Mouse (Mus musculus): ENCODE measurements around the gene Bag3. TPM values are rescaled to one million over a fixed set of nuclear protein-coding genes. Genes with fewer than 3 reads are reported as not detected.

Bag3 gene
- 24.0 and 26.3 TPM in 2 replicates for polyA plus RNA-seq (2015; fragmentation: Nextera tagmentation; extraction: Ambion mirVana)

DNA sequence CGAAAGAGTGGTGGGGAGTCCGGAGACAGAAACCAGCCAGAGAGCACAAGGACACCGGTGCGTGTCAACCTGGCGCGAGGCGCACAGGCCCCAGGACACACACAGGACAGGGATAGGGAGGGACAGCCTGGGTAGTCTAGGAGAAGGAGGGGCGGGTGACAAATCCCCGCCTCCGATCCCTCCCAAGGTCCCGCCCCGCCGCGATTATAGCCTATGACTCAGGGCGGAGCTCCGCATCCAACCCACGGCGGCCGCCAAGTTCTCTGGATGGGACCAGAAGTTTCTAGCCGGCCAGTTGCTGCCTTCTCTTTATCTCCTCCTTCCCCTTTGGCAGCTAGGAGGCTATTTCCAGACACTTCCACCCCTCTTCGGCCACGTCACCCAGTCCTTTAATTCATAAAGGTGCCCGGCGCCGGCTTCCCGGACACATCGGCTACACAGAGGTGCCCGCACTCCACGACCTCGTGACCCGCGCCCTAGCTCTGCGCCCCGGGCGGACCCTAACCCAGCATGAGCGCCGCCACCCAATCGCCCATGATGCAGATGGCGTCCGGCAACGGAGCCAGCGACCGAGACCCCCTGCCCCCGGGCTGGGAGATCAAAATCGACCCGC lies at the start of gene Bag3:
Bag3 (plus strand) TSS at position 268 of the 613 bp plus-strand sequence.
- H3K4me3 ChIP-seq (ENCODE audit: low read length): peak within 1 kb of the TSS; percentile 90
- no peaks in the 10 kb centered on the region for H3K9me3 ChIP-seq (ENCODE audit: control insufficient read depth, low read length)
- H3K36me3 ChIP-seq (ENCODE audit: control insufficient read depth, insufficient read depth, low read length): no peaks in the 10 kb centered on the region
- peak within 1 kb of the TSS; percentile 80 for H3K4me2 ChIP-seq (ENCODE audit: low read depth, low read length)
- no peaks in the 10 kb centered on the region for H3K27me3 ChIP-seq (ENCODE audit: control insufficient read depth, insufficient read depth, low read depth, low read length)
- ATAC-seq (ENCODE audit: low read depth): peak; percentile 98
- H3K4me1 ChIP-seq (replicated peaks; ENCODE audit: control insufficient read depth, insufficient read depth, low read length): peaks cover 17% of the 10 kb centered on the region
- peak within 1 kb of the TSS; percentile 96 for H3K9ac ChIP-seq (ENCODE audit: low read length)
- under 1% methylated on average over 45 of the region's 46 CpGs for WGBS
- peak within 1 kb of the TSS; percentile 98 for H3K27ac ChIP-seq (ENCODE audit: low read length)

DNA sequence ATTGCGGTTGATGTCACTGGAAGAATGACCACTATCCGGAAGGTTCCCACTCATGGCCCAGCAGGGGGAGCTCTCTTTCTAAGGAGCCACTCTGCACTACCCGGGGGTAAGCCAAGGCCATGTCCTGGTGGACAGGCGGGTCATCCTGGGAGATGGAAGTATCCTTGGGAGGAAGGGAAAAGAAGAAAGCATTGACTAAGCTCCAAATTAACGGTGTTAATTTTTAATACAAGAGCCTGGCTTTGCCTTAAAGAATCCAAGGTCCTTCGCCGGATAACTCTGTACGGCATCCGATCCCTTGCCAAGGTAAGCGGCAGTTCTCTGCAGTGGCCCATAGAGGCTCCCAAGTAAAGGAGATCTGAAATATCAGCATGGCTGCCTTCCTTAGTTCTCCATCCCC lies 49.1 kb upstream of the Bag3 start:
- 48% methylated on average over 10 of the region's 10 CpGs for WGBS
- Histone ChIP-seq H3K4me1 (replicated peaks; ENCODE audit: control insufficient read depth, insufficient read depth, low read length) (0 out of 2 replicates have a peak, but pooled peaks cover 2% of the 10 kb centered on the region), H3K4me3 (ENCODE audit: low read length) (no peak overlapping the region), H3K4me2 (ENCODE audit: low read depth, low read length) (peak overlapping the region; percentile 21; the same call in 1 of the 2 replicates), H3K27ac (ENCODE audit: low read length) (no peak overlapping the region), H3K9ac (ENCODE audit: low read length) (no peak overlapping the region), H3K36me3 (ENCODE audit: control insufficient read depth, insufficient read depth, low read length) (no peaks in the 10 kb centered on the region), H3K9me3 (ENCODE audit: control insufficient read depth, low read length) (no peaks in the 10 kb centered on the region), H3K27me3 (ENCODE audit: control insufficient read depth, insufficient read depth, low read depth, low read length) (no peaks in the 10 kb centered on the region)
- peak; percentile 74 for ATAC-seq (ENCODE audit: low read depth)

DNA sequence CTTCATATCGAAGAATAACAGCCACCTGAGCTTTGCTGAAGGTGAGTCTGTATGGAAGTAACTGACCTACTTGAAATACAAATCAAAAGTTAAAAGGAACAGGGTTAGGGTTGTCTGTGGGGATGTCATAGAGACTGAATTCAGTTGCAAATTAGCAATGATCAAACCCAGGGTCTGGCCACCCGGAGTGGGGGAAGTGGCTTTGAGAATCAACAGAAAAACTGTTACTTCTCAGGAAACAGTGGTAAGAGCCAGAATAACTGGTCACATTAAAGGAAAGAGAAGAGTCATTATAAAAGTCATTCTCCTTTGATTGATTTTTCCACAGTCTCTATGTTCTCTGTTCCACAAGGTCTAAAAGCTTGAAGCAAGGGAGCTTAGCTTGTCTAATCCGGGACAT lies 34.4 kb upstream of the Bag3 start:
- H3K36me3 ChIP-seq (ENCODE audit: control insufficient read depth, insufficient read depth, low read length): no peaks in the 10 kb centered on the region
- 97% methylated on average over 3 of the region's 3 CpGs for WGBS
- no peak for ATAC-seq (ENCODE audit: low read depth)
- no peaks in the 10 kb centered on the region for H3K4me1 ChIP-seq (replicated peaks; ENCODE audit: control insufficient read depth, insufficient read depth, low read length)
- H3K4me2 ChIP-seq (ENCODE audit: low read depth, low read length): no peak overlapping the region
- no peaks in the 10 kb centered on the region for H3K27me3 ChIP-seq (ENCODE audit: control insufficient read depth, insufficient read depth, low read depth, low read length)
- no peak overlapping the region for H3K9ac ChIP-seq (ENCODE audit: low read length)
- H3K27ac ChIP-seq (ENCODE audit: low read length): no peak overlapping the region
- no peak overlapping the region for H3K4me3 ChIP-seq (ENCODE audit: low read length)
- H3K9me3 ChIP-seq (ENCODE audit: control insufficient read depth, low read length): peaks cover 9% of the 10 kb centered on the region; the same call in 1 of the 2 replicates

DNA sequence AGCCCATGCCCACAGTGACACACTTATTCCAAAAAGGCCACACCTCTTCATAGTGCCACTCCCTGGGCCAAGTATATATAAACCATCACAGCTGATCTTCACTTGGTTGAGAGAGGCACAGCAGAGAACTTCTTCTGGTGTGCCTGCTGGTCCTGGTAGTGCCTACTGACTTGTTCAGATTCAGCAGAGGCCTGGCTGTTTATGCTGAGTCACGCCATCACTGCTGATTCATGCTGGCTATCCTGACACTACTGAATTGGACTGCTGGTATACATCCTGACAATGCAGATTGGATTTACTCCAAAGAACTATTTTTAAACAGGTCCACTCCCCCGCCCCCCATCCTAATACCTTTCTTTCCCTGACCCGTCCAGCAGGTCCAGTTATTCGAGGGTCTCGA lies 28.9 kb upstream of the Bag3 start:
- ATAC-seq (ENCODE audit: low read depth): no peak
- Histone ChIP-seq H3K4me2 (ENCODE audit: low read depth, low read length) (no peak overlapping the region), H3K9ac (ENCODE audit: low read length) (no peak overlapping the region), H3K9me3 (ENCODE audit: control insufficient read depth, low read length) (no peaks in the 10 kb centered on the region), H3K27ac (ENCODE audit: low read length) (no peak overlapping the region), H3K27me3 (ENCODE audit: control insufficient read depth, insufficient read depth, low read depth, low read length) (no peaks in the 10 kb centered on the region), H3K4me1 (replicated peaks; ENCODE audit: control insufficient read depth, insufficient read depth, low read length) (no peaks in the 10 kb centered on the region), H3K4me3 (ENCODE audit: low read length) (no peak overlapping the region), H3K36me3 (ENCODE audit: control insufficient read depth, insufficient read depth, low read length) (no peaks in the 10 kb centered on the region)
- WGBS: 73% methylated on average over 5 of the region's 5 CpGs

DNA sequence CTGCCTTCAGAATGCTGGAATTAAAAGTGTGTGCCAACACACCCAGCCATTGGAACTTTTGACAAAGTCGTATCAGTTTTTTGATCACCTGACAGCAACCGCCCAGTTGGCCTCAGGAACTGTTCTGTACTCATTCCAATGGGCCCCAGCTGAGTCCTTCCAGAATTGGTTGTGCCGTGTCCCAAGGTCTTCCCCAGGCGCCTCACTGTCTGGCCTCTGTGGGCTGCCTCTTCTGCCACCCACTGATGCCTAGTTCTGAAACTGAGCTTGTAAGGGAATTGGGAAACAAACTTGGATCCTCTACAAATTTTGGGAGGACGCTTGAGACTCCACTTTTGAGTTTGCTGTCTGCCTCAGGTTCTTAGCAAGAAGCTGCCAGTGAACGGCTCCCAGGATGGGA lies 23.6 kb upstream of the Bag3 start:
- Histone ChIP-seq H3K4me2 (ENCODE audit: low read depth, low read length) (no peak overlapping the region), H3K9ac (ENCODE audit: low read length) (no peak overlapping the region), H3K4me1 (replicated peaks; ENCODE audit: control insufficient read depth, insufficient read depth, low read length) (no peaks in the 10 kb centered on the region), H3K36me3 (ENCODE audit: control insufficient read depth, insufficient read depth, low read length) (no peaks in the 10 kb centered on the region), H3K4me3 (ENCODE audit: low read length) (no peak overlapping the region), H3K27ac (ENCODE audit: low read length) (no peak overlapping the region), H3K27me3 (ENCODE audit: control insufficient read depth, insufficient read depth, low read depth, low read length) (no peaks in the 10 kb centered on the region), H3K9me3 (ENCODE audit: control insufficient read depth, low read length) (no peaks in the 10 kb centered on the region)
- ATAC-seq (ENCODE audit: low read depth): no peak
- WGBS: 68% methylated on average over 6 of the region's 6 CpGs

DNA sequence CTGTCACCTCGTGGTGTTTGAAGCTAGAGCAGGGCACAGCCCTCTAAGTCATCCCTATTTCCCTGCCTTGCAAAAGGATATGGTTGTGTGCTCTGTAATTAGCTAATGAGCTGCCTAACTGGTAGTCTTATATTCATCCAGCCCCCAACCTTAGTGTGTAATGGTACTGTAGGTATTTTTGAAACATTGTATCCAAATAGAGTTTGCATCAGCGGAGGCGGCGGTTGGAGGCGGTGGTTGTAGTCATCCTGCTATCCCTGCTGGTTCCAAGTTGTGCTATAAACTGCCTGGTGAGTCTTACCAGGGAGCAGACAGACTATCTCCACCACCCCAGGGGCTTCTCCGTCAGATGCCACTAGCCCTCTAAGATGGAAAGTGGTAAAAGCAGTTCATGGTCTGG lies 19.3 kb upstream of the Bag3 start:
- H3K36me3 ChIP-seq (ENCODE audit: control insufficient read depth, insufficient read depth, low read length): no peaks in the 10 kb centered on the region
- no peak overlapping the region for H3K4me3 ChIP-seq (ENCODE audit: low read length)
- no peak overlapping the region for H3K4me2 ChIP-seq (ENCODE audit: low read depth, low read length)
- no peak overlapping the region for H3K27ac ChIP-seq (ENCODE audit: low read length)
- no peaks in the 10 kb centered on the region for H3K27me3 ChIP-seq (ENCODE audit: control insufficient read depth, insufficient read depth, low read depth, low read length)
- no peak overlapping the region for H3K9ac ChIP-seq (ENCODE audit: low read length)
- H3K9me3 ChIP-seq (ENCODE audit: control insufficient read depth, low read length): no peaks in the 10 kb centered on the region
- no peaks in the 10 kb centered on the region for H3K4me1 ChIP-seq (replicated peaks; ENCODE audit: control insufficient read depth, insufficient read depth, low read length)
- ATAC-seq (ENCODE audit: low read depth): no peak
- WGBS: 81% methylated on average over 6 of the region's 6 CpGs

DNA sequence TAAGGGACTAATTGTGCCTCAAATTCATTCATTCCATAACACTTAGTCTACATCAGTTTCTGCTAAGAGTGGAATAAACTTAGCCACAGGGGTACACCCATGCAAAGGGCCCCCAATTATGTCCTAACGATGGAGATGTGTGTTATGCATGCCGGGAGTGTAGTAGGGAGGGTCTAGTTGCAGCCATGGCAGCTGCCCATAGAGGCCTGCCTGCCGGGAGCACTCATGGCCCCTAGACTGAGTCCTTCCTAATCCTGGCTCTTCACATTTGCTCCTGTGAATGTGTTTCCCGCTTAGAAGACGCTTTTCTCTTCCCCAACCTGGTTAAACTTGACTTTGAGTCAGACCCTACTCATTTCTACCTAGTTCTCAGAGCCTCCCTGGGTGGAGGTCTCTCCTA lies 11.5 kb upstream of the Bag3 start:
- Histone ChIP-seq H3K9ac (ENCODE audit: low read length) (no peak overlapping the region), H3K36me3 (ENCODE audit: control insufficient read depth, insufficient read depth, low read length) (no peaks in the 10 kb centered on the region), H3K27ac (ENCODE audit: low read length) (no peak overlapping the region), H3K4me1 (replicated peaks; ENCODE audit: control insufficient read depth, insufficient read depth, low read length) (no peaks in the 10 kb centered on the region), H3K4me2 (ENCODE audit: low read depth, low read length) (no peak overlapping the region), H3K9me3 (ENCODE audit: control insufficient read depth, low read length) (no peaks in the 10 kb centered on the region), H3K4me3 (ENCODE audit: low read length) (no peak overlapping the region), H3K27me3 (ENCODE audit: control insufficient read depth, insufficient read depth, low read depth, low read length) (no peaks in the 10 kb centered on the region)
- 85% methylated on average over 5 of the region's 5 CpGs for WGBS
- no peak for ATAC-seq (ENCODE audit: low read depth)

DNA sequence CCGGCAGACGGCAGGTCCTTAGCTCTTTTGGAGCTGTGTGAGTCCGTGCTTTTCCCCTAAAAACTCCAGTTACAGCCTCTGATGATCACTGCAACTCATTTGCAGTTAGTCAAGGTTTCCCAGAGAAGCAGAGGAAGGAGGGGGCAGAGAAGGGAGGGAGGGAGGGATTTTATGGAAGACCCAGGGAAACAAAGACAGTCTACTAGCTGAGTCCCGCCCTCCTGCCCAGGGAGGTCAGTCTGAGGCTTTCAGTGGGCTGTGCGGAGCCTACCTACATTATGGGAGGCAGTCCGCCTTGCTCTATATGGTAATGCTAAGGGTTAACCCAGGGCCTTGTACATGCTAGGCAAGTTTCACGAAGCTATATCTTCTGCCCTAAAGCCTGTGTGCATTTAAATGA lies 9.9 kb upstream of the Bag3 start:
- WGBS: 47% methylated on average over 7 of the region's 7 CpGs
- no peak for ATAC-seq (ENCODE audit: low read depth)
- Histone ChIP-seq H3K9me3 (ENCODE audit: control insufficient read depth, low read length) (no peaks in the 10 kb centered on the region), H3K36me3 (ENCODE audit: control insufficient read depth, insufficient read depth, low read length) (no peaks in the 10 kb centered on the region), H3K9ac (ENCODE audit: low read length) (no peak overlapping the region), H3K4me1 (replicated peaks; ENCODE audit: control insufficient read depth, insufficient read depth, low read length) (no peaks in the 10 kb centered on the region), H3K27ac (ENCODE audit: low read length) (no peak overlapping the region), H3K4me2 (ENCODE audit: low read depth, low read length) (no peak overlapping the region), H3K27me3 (ENCODE audit: control insufficient read depth, insufficient read depth, low read depth, low read length) (no peaks in the 10 kb centered on the region), H3K4me3 (ENCODE audit: low read length) (no peak overlapping the region)

DNA sequence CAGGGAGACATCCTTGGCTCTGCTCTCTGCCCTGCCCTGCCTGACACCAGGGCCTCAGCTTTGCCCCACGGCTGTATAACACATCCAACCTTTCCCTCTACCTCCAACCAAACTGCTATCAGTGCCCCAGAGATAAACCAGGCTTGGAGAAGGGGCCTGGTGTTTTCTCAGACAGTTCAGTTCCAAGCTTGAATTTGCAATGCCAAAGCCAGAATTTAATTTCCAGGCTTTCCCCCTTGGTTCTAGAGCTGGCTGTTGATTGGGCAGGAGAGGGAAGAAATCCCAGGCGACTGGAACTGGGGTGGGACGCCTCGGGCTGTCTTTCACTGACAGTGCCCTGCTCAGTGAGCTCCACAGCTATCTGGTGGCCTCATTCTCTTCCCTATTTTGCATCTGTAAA lies 9.1 kb upstream of the Bag3 start:
- Histone ChIP-seq H3K36me3 (ENCODE audit: control insufficient read depth, insufficient read depth, low read length) (no peaks in the 10 kb centered on the region), H3K27ac (ENCODE audit: low read length) (no peak overlapping the region), H3K27me3 (ENCODE audit: control insufficient read depth, insufficient read depth, low read depth, low read length) (no peaks in the 10 kb centered on the region), H3K4me3 (ENCODE audit: low read length) (no peak overlapping the region), H3K4me2 (ENCODE audit: low read depth, low read length) (no peak overlapping the region), H3K9ac (ENCODE audit: low read length) (no peak overlapping the region), H3K9me3 (ENCODE audit: control insufficient read depth, low read length) (no peaks in the 10 kb centered on the region), H3K4me1 (replicated peaks; ENCODE audit: control insufficient read depth, insufficient read depth, low read length) (no peaks in the 10 kb centered on the region)
- WGBS: 40% methylated on average over 4 of the region's 4 CpGs
- no peak for ATAC-seq (ENCODE audit: low read depth)

DNA sequence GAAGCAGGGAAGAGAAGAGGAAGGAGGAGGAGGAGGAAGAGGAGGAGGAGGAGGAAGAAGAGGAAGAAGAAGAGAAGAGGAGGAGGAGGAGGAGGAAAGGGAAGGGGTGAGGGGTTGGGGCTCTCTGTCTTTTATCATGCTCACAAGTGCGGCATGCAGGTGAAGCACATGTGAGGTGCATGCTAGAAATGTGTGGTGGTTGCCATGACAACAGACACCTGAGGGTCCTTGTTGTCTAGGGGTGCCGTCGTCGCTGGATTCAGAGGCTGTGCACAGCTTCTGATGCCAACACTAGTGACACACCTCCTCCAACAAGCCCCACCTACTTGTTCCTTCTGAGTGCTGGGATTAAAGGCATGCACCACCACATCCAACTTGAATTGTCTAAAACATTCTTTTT lies 7.1 kb upstream of the Bag3 start:
- no peak overlapping the region for H3K4me2 ChIP-seq (ENCODE audit: low read depth, low read length)
- no peaks in the 10 kb centered on the region for H3K4me1 ChIP-seq (replicated peaks; ENCODE audit: control insufficient read depth, insufficient read depth, low read length)
- no peaks in the 10 kb centered on the region for H3K27me3 ChIP-seq (ENCODE audit: control insufficient read depth, insufficient read depth, low read depth, low read length)
- no peak overlapping the region for H3K4me3 ChIP-seq (ENCODE audit: low read length)
- H3K9me3 ChIP-seq (ENCODE audit: control insufficient read depth, low read length): no peaks in the 10 kb centered on the region
- H3K36me3 ChIP-seq (ENCODE audit: control insufficient read depth, insufficient read depth, low read length): no peaks in the 10 kb centered on the region
- 40% methylated on average over 4 of the region's 4 CpGs for WGBS
- H3K9ac ChIP-seq (ENCODE audit: low read length): no peak overlapping the region
- no peak overlapping the region for H3K27ac ChIP-seq (ENCODE audit: low read length)
- no peak for ATAC-seq (ENCODE audit: low read depth)
